Mouse (Mus musculus) megakaryocyte progenitor cell, adult 5-6 weeks (primary cell): ENCODE data around the gene Acadsb. TPM values are rescaled to one million over a fixed set of nuclear protein-coding genes. Genes with fewer than 3 reads are reported as not detected.

Experiments used
- ATAC-seq: replicated peaks from 2 replicates; pipeline ENCODE4 v1.8.0; 2016; ENCODE audit warnings: mild to moderate bottlenecking, moderate TSS enrichment, inconsistent platforms; ENCODE audit not compliant: poor library complexity
- total RNA-seq, 2 experiments: library from RNA; stranded (forward) in 1 of 2; stranded (reverse) in 1 of 2; fragments of 157-497, 149-512 nt in 1 of 2; fragments of 200-1000 nt in 1 of 2; gene quantifications; 2 replicates each; pipeline versions ENCODE4 v1.2.3 to v1.2.4; 2015 to 2017

The Acadsb gene
- total RNA-seq, 2 experiments from 2014 or later = 27.8 to 39.9 TPM

GRCm38 (mm10) chr7:131456714-131457113 is 46.3 kb downstream of the Acadsb start:
- no peak for ATAC-seq

DNA sequence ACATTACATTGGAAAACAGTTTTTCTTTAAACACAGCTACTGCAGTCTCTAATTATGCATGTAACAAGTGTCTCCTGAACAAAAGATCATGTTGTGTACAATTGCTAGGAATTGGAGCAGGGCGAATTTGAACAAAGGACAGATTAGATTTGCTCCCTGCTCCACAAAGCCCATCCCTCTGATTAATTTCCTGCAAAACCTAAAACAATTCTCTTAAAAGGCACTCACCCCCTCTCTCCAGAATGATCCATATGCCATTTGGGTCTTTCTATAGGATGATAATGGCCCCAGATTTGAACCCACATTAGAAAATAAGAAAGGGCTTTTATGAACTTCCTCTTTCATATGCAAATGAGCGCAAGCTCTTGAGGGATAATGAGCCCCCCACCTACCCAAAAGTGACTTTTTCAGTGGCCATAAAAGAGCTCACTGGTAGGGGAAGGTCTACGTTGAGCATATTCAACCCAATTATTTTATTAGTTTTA is 54.8 kb downstream of the Acadsb start:
- ATAC-seq = no peak

- ATAC-seq = no peak
Measured at GRCm38 (mm10) chr7:131465735-131466134, 55.3 kb downstream of the Acadsb start.

GRCm38 (mm10) chr7:131467312-131467711 is 56.9 kb downstream of the Acadsb start:
- no peak for ATAC-seq

DNA sequence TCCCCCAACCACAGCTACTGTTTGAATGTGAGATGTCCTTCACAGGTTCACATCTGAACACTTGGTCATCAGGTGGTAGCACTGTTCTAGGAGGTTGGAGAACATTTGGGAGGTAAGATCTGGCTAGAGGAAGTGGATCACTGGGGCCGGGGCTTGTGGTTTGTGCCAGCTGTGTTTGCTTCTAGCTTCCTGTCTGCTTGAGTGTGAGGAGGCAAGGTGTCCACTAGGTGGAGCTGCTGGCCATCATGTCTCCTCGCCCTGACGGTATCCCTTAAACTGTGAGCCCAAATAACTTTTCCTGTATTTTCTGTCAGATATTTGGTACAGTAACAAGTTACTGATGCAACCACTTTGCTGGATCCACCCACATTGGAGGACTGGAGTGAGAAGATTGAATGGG is 59.1 kb downstream of the Acadsb start:
- peak; percentile 95 for ATAC-seq

DNA sequence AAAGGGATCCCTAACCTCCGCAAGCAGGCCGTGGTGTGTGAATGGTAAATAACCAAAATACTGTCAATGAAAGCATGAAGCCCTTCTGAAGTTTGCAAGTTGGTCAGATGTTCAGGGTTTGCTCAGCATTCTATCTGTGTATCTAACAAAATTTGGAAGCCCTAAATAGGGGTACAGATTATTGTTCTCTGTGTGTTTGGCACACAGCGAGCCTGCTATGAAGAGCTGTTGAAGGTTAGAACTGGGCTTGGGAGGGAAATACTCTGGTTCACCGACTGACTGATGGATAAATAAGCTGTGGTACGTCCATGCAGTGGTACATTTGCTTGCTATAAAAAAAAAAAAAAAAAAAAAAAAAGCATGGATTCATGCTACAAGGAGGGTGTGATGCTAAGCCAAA is 61.1 kb downstream of the Acadsb start:
- no peak for ATAC-seq

GRCm38 (mm10) chr7:131477140-131477539 is 66.7 kb downstream of the Acadsb start:
- ATAC-seq = no peak

- no peak for ATAC-seq
Measured at GRCm38 (mm10) chr7:131478403-131478802, 68.0 kb downstream of the Acadsb start.

Other genes with a start within 250 kb of the Acadsb start
- gene 5430419D17Rik, start 236.2 kb upstream of the Acadsb start, total RNA-seq (2015) = not detected in 2 replicates
- not detected in 2 replicates for gene 5430419D17Rik, start 236.2 kb upstream of the Acadsb start, total RNA-seq (2017)
- 0.17 TPM in 1 of 2 replicates, not detected in the other for gene Cuzd1, start 88.3 kb upstream of the Acadsb start, total RNA-seq (2015)
- gene Cuzd1, start 88.3 kb upstream of the Acadsb start, total RNA-seq (2017) = not detected in 2 replicates
- not detected in 2 replicates for gene Fam24b, start 81.1 kb upstream of the Acadsb start, total RNA-seq (2015)
- not detected in 2 replicates for gene Fam24b, start 81.1 kb upstream of the Acadsb start, total RNA-seq (2017)
- not detected in 2 replicates for gene Fam24a, start 76.7 kb upstream of the Acadsb start, total RNA-seq (2015)
- not detected in 2 replicates for gene Fam24a, start 76.7 kb upstream of the Acadsb start, total RNA-seq (2017)
- gene 2310057M21Rik, start 47.8 kb upstream of the Acadsb start, total RNA-seq (2015) = 11.0 and 21.7 TPM in 2 replicates
- gene 2310057M21Rik, start 47.8 kb upstream of the Acadsb start, total RNA-seq (2017) = 5.6 and 8.7 TPM in 2 replicates
- gene Pstk, start 39.5 kb upstream of the Acadsb start, total RNA-seq (2015) = 31.2 and 36.4 TPM in 2 replicates
- gene Pstk, start 39.5 kb upstream of the Acadsb start, total RNA-seq (2017) = 13.8 and 33.4 TPM in 2 replicates
- gene Ikzf5, start 80 bp upstream of the Acadsb start, total RNA-seq (2015) = 27.7 and 30.6 TPM in 2 replicates
- gene Ikzf5, start 80 bp upstream of the Acadsb start, total RNA-seq (2017) = 25.3 and 31.2 TPM in 2 replicates
- gene Hmx3, start 132.3 kb downstream of the Acadsb start, total RNA-seq (2015) = not detected in 2 replicates
- not detected in 2 replicates for gene Hmx3, start 132.3 kb downstream of the Acadsb start, total RNA-seq (2017)
- 0.15 TPM in 1 of 2 replicates, not detected in the other for gene Hmx2, start 138.2 kb downstream of the Acadsb start, total RNA-seq (2015)
- not detected in 2 replicates for gene Hmx2, start 138.2 kb downstream of the Acadsb start, total RNA-seq (2017)
- 164 and 173 TPM in 2 replicates for gene Bub3, start 149.6 kb downstream of the Acadsb start, total RNA-seq (2015)
- gene Bub3, start 149.6 kb downstream of the Acadsb start, total RNA-seq (2017) = 85.9 and 90.3 TPM in 2 replicates